Mouse (Mus musculus): ENCODE data around the gene Atrip. TPM values are rescaled to one million over a fixed set of nuclear protein-coding genes. Genes with fewer than 3 reads are reported as not detected.

Gene Atrip
- polyA plus RNA-seq, 1 experiment from 2014 or later: 27.3 TPM

DNA sequence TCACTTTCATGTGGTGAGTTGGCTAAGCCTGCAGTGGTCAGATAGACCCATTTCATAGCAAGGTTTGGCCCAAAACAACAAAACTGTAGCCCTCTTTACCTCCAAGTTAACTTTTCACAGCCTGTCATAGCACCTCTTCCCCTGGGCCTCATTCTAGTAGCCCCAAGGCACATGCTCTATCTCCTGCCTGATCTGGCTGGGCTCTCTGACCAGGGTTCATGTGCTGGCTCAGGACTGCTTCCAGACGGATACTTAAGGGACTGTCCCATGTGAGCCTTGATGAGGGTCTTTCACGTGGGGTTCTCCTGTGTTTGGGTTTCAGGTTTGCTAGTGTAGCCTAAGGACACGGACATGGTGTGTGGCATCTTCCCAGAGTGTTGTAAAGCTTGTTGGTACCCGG, 34.2 kb downstream of the Atrip start:
- Histone ChIP-seq H3K36me3 (ENCODE audit: control insufficient read depth, insufficient read depth, low read length) (no peaks in the 10 kb centered on the region), H3K4me3 (ENCODE audit: low read depth, low read length) (no peak overlapping the region), H3K27me3 (replicated peaks; ENCODE audit: control insufficient read depth, insufficient read depth, low read length) (no peaks in the 10 kb centered on the region), H3K4me2 (ENCODE audit: low read length) (no peak overlapping the region), H3K27ac (ENCODE audit: low read depth, low read length) (no peak overlapping the region), H3K4me1 (ENCODE audit: control insufficient read depth, insufficient read depth, low read length) (peaks cover 5% of the 10 kb centered on the region), H3K9ac (ENCODE audit: low read length) (no peak overlapping the region), H3K9me3 (replicated peaks; ENCODE audit: control insufficient read depth, low read length) (no peaks in the 10 kb centered on the region)
- ATAC-seq (no peak), DNase-seq (ENCODE audit: low spot score) (no peak)
- WGBS: 86% methylated on average over 4 of the region's 4 CpGs

DNA sequence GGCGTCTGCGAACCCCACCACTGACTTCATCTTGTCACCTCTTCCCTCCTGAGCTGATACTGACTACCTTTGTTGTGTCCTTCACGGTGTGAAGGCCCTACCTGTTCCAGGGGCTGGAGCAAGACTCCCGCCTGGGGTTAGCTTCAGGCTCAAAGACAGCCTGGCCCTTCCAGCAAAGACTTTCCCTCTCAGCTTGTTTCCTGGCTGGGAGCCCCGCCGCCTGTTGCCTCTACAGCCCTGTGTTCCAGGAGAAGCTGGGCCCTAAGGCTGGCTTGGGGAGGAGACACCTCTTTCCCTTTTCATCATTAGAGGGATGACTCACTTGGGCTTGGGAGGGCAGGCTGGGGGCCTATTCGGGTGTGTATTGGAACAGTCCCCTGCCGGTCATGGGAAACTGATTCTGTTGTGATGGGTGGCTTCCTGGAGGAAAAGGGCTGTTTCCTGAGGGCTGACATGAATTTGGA, 35.0 kb downstream of the Atrip start:
- H3K4me3 ChIP-seq (ENCODE audit: low read depth, low read length): peak overlapping the region; percentile 51
- peak overlapping the region; percentile 73 for H3K9ac ChIP-seq (ENCODE audit: low read length)
- 20% methylated on average over 8 of the region's 8 CpGs for WGBS
- no peaks in the 10 kb centered on the region for H3K27me3 ChIP-seq (replicated peaks; ENCODE audit: control insufficient read depth, insufficient read depth, low read length)
- peaks cover 5% of the 10 kb centered on the region for H3K4me1 ChIP-seq (ENCODE audit: control insufficient read depth, insufficient read depth, low read length)
- H3K36me3 ChIP-seq (ENCODE audit: control insufficient read depth, insufficient read depth, low read length): no peaks in the 10 kb centered on the region
- no peaks in the 10 kb centered on the region for H3K9me3 ChIP-seq (replicated peaks; ENCODE audit: control insufficient read depth, low read length)
- H3K27ac ChIP-seq (ENCODE audit: low read depth, low read length): no peak overlapping the region
- ATAC-seq (no peak), DNase-seq (ENCODE audit: low spot score) (no peak)
- peak overlapping the region; percentile 88 for H3K4me2 ChIP-seq (ENCODE audit: low read length)

GRCm38 (mm10) chr9:109038086-109038895, 35.6 kb downstream of the Atrip start, which contains the start of gene Shisa5:
TSS of gene Shisa5 (plus strand) at chr9:109038565.
- no peaks in the 10 kb centered on the region for H3K27me3 ChIP-seq (replicated peaks; ENCODE audit: control insufficient read depth, insufficient read depth, low read length)
- peak within 1 kb of the TSS; percentile 73 for H3K9ac ChIP-seq (ENCODE audit: low read length)
- no peaks in the 10 kb centered on the region for H3K9me3 ChIP-seq (replicated peaks; ENCODE audit: control insufficient read depth, low read length)
- H3K4me3 ChIP-seq (ENCODE audit: low read depth, low read length): peak within 1 kb of the TSS; percentile 51
- H3K4me2 ChIP-seq (ENCODE audit: low read length): peak within 1 kb of the TSS; percentile 88
- WGBS: under 1% methylated on average over 39 of the region's 40 CpGs
- no peak within 1 kb of the TSS for H3K27ac ChIP-seq (ENCODE audit: low read depth, low read length)
- peaks cover 5% of the 10 kb centered on the region for H3K4me1 ChIP-seq (ENCODE audit: control insufficient read depth, insufficient read depth, low read length)
- DNase-seq (ENCODE audit: low spot score) (peak; percentile 65), ATAC-seq (peak; percentile 82)
- no peaks in the 10 kb centered on the region for H3K36me3 ChIP-seq (ENCODE audit: control insufficient read depth, insufficient read depth, low read length)

- H3K4me3 ChIP-seq (ENCODE audit: low read depth, low read length): no peak overlapping the region
- DNase-seq (ENCODE audit: low spot score) (no peak), ATAC-seq (no peak)
- no peak overlapping the region for H3K27ac ChIP-seq (ENCODE audit: low read depth, low read length)
- H3K4me1 ChIP-seq (ENCODE audit: control insufficient read depth, insufficient read depth, low read length): no peaks in the 10 kb centered on the region
- no peak overlapping the region for H3K4me2 ChIP-seq (ENCODE audit: low read length)
- H3K9me3 ChIP-seq (replicated peaks; ENCODE audit: control insufficient read depth, low read length): no peaks in the 10 kb centered on the region
- H3K27me3 ChIP-seq (replicated peaks; ENCODE audit: control insufficient read depth, insufficient read depth, low read length): no peaks in the 10 kb centered on the region
- H3K36me3 ChIP-seq (ENCODE audit: control insufficient read depth, insufficient read depth, low read length): 0 out of 2 replicates have a peak, but pooled peaks cover 3% of the 10 kb centered on the region
- no peak overlapping the region for H3K9ac ChIP-seq (ENCODE audit: low read length)
- WGBS: 89% methylated on average over 6 of the region's 6 CpGs
These were observed 41.5 kb downstream of the Atrip start for GRCm38 (mm10) chr9:109032435-109032834.

- Histone ChIP-seq H3K4me3 (ENCODE audit: low read depth, low read length) (no peak overlapping the region), H3K27me3 (replicated peaks; ENCODE audit: control insufficient read depth, insufficient read depth, low read length) (no peaks in the 10 kb centered on the region), H3K9ac (ENCODE audit: low read length) (no peak overlapping the region), H3K27ac (ENCODE audit: low read depth, low read length) (no peak overlapping the region), H3K4me2 (ENCODE audit: low read length) (no peak overlapping the region), H3K9me3 (replicated peaks; ENCODE audit: control insufficient read depth, low read length) (no peaks in the 10 kb centered on the region), H3K4me1 (ENCODE audit: control insufficient read depth, insufficient read depth, low read length) (no peaks in the 10 kb centered on the region), H3K36me3 (ENCODE audit: control insufficient read depth, insufficient read depth, low read length) (0 out of 2 replicates have a peak, but pooled peaks cover 4% of the 10 kb centered on the region)
- 88% methylated on average over 8 of the region's 8 CpGs for WGBS
- DNase-seq (ENCODE audit: low spot score): no peak
- no peak for ATAC-seq
These were observed 42.2 kb downstream of the Atrip start for GRCm38 (mm10) chr9:109031686-109032085.

GRCm38 (mm10) chr9:109031001-109031400, 42.9 kb downstream of the Atrip start:
- Histone ChIP-seq H3K36me3 (ENCODE audit: control insufficient read depth, insufficient read depth, low read length) (0 out of 2 replicates have a peak, but pooled peaks cover 4% of the 10 kb centered on the region), H3K9ac (ENCODE audit: low read length) (no peak overlapping the region), H3K4me3 (ENCODE audit: low read depth, low read length) (no peak overlapping the region), H3K9me3 (replicated peaks; ENCODE audit: control insufficient read depth, low read length) (no peaks in the 10 kb centered on the region), H3K27me3 (replicated peaks; ENCODE audit: control insufficient read depth, insufficient read depth, low read length) (no peaks in the 10 kb centered on the region), H3K4me2 (ENCODE audit: low read length) (no peak overlapping the region), H3K4me1 (ENCODE audit: control insufficient read depth, insufficient read depth, low read length) (no peaks in the 10 kb centered on the region), H3K27ac (ENCODE audit: low read depth, low read length) (no peak overlapping the region)
- DNase-seq (ENCODE audit: low spot score): no peak
- ATAC-seq: no peak
- 90% methylated on average over 7 of the region's 7 CpGs for whole genome bisulfite sequencing

DNA sequence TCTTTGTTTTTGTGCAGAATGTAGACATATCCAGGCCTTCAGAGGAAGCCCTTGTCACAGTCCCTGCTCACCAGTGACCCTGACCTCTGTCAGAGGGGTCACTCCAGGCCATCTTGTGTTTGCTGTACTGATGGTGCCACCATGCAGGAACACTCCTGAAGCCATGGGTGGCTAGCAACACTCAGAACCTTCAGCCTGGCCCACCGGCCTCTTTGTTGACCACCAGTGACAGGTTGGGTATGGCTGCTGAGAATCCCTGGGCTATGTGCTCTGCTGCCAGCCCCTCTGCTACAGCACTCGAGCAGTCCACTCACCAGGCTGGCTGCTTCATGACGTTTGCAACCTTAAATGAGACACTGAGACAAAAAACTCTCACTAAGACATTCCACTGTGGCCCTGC, 43.6 kb downstream of the Atrip start:
- DNase-seq (ENCODE audit: low spot score) (no peak), ATAC-seq (no peak)
- Histone ChIP-seq H3K9ac (ENCODE audit: low read length) (no peak overlapping the region), H3K27ac (ENCODE audit: low read depth, low read length) (no peak overlapping the region), H3K9me3 (replicated peaks; ENCODE audit: control insufficient read depth, low read length) (no peaks in the 10 kb centered on the region), H3K4me1 (ENCODE audit: control insufficient read depth, insufficient read depth, low read length) (no peaks in the 10 kb centered on the region), H3K27me3 (replicated peaks; ENCODE audit: control insufficient read depth, insufficient read depth, low read length) (no peaks in the 10 kb centered on the region), H3K36me3 (ENCODE audit: control insufficient read depth, insufficient read depth, low read length) (0 out of 2 replicates have a peak, but pooled peaks cover 9% of the 10 kb centered on the region), H3K4me3 (ENCODE audit: low read depth, low read length) (no peak overlapping the region), H3K4me2 (ENCODE audit: low read length) (no peak overlapping the region)
- 75% methylated on average over 3 of the region's 3 CpGs for WGBS

- ATAC-seq (no peak), DNase-seq (ENCODE audit: low spot score) (no peak)
- H3K9me3 ChIP-seq (replicated peaks; ENCODE audit: control insufficient read depth, low read length): no peaks in the 10 kb centered on the region
- no peak overlapping the region for H3K27ac ChIP-seq (ENCODE audit: low read depth, low read length)
- H3K9ac ChIP-seq (ENCODE audit: low read length): no peak overlapping the region
- no peak overlapping the region for H3K4me2 ChIP-seq (ENCODE audit: low read length)
- 0 out of 2 replicates have a peak, but pooled peaks cover 9% of the 10 kb centered on the region for H3K36me3 ChIP-seq (ENCODE audit: control insufficient read depth, insufficient read depth, low read length)
- H3K27me3 ChIP-seq (replicated peaks; ENCODE audit: control insufficient read depth, insufficient read depth, low read length): no peaks in the 10 kb centered on the region
- no peak overlapping the region for H3K4me3 ChIP-seq (ENCODE audit: low read depth, low read length)
- 82% methylated on average over 5 of the region's 5 CpGs for WGBS
- no peaks in the 10 kb centered on the region for H3K4me1 ChIP-seq (ENCODE audit: control insufficient read depth, insufficient read depth, low read length)
These were observed 45.0 kb downstream of the Atrip start for GRCm38 (mm10) chr9:109028919-109029318.

DNA sequence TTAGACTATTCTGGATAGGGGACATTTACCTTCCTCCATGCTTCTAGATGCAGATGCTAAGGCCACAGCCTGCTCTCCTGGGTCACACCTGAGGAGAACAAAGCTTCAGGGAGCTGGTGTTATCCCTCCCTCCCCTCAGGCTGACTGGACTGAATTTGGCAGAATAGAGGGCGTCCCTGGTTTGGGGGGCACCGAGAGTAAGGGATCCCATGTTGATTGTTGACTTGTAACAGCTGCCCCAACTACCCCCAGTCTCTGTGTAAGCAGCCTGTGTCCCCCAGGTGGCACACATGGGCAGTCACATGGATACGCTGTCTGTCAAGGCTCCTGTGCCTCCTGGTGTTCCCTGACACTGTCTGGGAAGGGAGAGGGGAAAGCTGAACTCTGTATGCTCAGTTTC, 45.5 kb downstream of the Atrip start:
- no peaks in the 10 kb centered on the region for H3K9me3 ChIP-seq (replicated peaks; ENCODE audit: control insufficient read depth, low read length)
- 86% methylated on average over 3 of the region's 3 CpGs for WGBS
- ATAC-seq (no peak), DNase-seq (ENCODE audit: low spot score) (no peak)
- no peaks in the 10 kb centered on the region for H3K27me3 ChIP-seq (replicated peaks; ENCODE audit: control insufficient read depth, insufficient read depth, low read length)
- H3K4me2 ChIP-seq (ENCODE audit: low read length): no peak overlapping the region
- no peak overlapping the region for H3K27ac ChIP-seq (ENCODE audit: low read depth, low read length)
- no peaks in the 10 kb centered on the region for H3K4me1 ChIP-seq (ENCODE audit: control insufficient read depth, insufficient read depth, low read length)
- 0 out of 2 replicates have a peak, but pooled peaks cover 10% of the 10 kb centered on the region for H3K36me3 ChIP-seq (ENCODE audit: control insufficient read depth, insufficient read depth, low read length)
- no peak overlapping the region for H3K9ac ChIP-seq (ENCODE audit: low read length)
- H3K4me3 ChIP-seq (ENCODE audit: low read depth, low read length): no peak overlapping the region
